Mouse (Mus musculus) forebrain, embryonic 15.5 days (tissue): ENCODE measurements at regions not wholly inside any gene's neighbourhood (a gene's known extent, or its start where the extent isn't known, plus 50 kb on each side); places are given as distances from the start of the nearest gene placed in this dataset.
"Not testable (repeated sequence)": the region's sequence is repeated elsewhere in the genome, so short reads cannot be mapped to it uniquely, and the experiment has no call there.

Experiments
- ATAC-seq: fragments of 200-750 bp; cut with Nextera tagmentation; replicated peaks from 2 replicates; pipeline ENCODE4 v1.8.0; 2017; ENCODE audit warnings: mild to moderate bottlenecking, moderate TSS enrichment, moderate library complexity
- H3K27ac ChIP-seq: fragments of 300-500 bp; sonication (generic); replicated peaks from 2 replicates; pipeline ENCODE4 v1.5.1; 2015; ENCODE audit warnings: mild to moderate bottlenecking, inconsistent platforms
- H3K27me3 ChIP-seq: fragments of 300-500 bp; sonication (generic); 2 replicates; pipeline ENCODE4 v1.6.1; 2015; ENCODE audit warnings: inconsistent platforms
- H3K36me3 ChIP-seq: fragments of 300-500 bp; sonication (generic); 2 replicates; pipeline ENCODE4 v1.6.1; 2015; ENCODE audit warnings: mild to moderate bottlenecking, inconsistent platforms
- H3K4me1 ChIP-seq: fragments of 300-500 bp; sonication (generic); 2 replicates; pipeline ENCODE4 v1.6.1; 2015; ENCODE audit warnings: inconsistent platforms
- H3K4me2 ChIP-seq: fragments of 300-500 bp; sonication (generic); replicated peaks from 2 replicates; pipeline ENCODE4 v1.6.1; 2015; ENCODE audit warnings: mild to moderate bottlenecking, inconsistent platforms
- H3K4me3 ChIP-seq: fragments of 300-500 bp; sonication (generic); 2 replicates; pipeline ENCODE4 v1.5.1; 2015; ENCODE audit warnings: mild to moderate bottlenecking, inconsistent platforms
- H3K9ac ChIP-seq: fragments of 300-500 bp; sonication (generic); replicated peaks from 2 replicates; pipeline ENCODE4 v1.6.1; 2015; ENCODE audit warnings: mild to moderate bottlenecking, inconsistent platforms
- H3K9me3 ChIP-seq: fragments of 300-500 bp; sonication (generic); 2 replicates; pipeline ENCODE4 v1.6.1; 2016; ENCODE audit warnings: inconsistent platforms
- WGBS: fragments of 180-500 bp; shearing (Covaris S2); methylation state at CpG from one replicate; pipeline ENCODE4 v1.1.7; 2015; ENCODE audit warnings: mixed read lengths; 5-methylcytosine and 5-hydroxymethylcytosine counted together

- Histone ChIP-seq H3K27me3 (no peaks in the 10 kb centered on the region), H3K4me3 (no peak overlapping the region), H3K9me3 (no peaks in the 10 kb centered on the region), H3K36me3 (no peaks in the 10 kb centered on the region), H3K27ac (no peak overlapping the region), H3K9ac (no peak overlapping the region), H3K4me1 (no peaks in the 10 kb centered on the region), H3K4me2 (no peak overlapping the region)
- 95% methylated on average over 6 of the region's 6 CpGs for WGBS
- no peak for ATAC-seq
Observed at GRCm38 (mm10) chr17:82484609-82485008, 730.5 kb upstream of the Pkdcc start.

DNA sequence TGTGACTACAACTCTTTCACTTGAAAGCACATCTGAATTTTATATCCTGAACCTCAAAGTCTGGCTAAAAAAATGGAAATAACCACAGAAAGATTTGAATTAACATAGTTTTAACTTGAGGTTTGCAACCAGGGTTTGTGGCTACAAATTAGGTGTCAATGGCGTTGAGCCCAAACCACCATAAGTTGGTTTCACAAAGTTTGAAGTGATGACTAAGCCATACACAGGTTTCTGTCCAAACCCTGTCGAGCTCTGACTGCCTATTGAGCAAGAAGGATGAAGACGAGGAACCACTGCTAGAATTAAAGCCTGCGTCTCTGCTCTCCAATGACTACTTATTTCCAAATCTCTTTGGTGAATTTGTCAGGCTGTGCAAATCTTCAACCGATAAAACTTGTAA, 719.8 kb upstream of the Slc8a1 start:
- no peak for ATAC-seq
- no peak overlapping the region for H3K9ac ChIP-seq
- no peak overlapping the region for H3K4me3 ChIP-seq
- WGBS = 91% methylated on average over 5 of the region's 5 CpGs
- no peaks in the 10 kb centered on the region for H3K36me3 ChIP-seq
- H3K9me3 ChIP-seq = no peaks in the 10 kb centered on the region
- peaks cover 4% of the 10 kb centered on the region for H3K4me1 ChIP-seq
- no peaks in the 10 kb centered on the region for H3K27me3 ChIP-seq
- H3K4me2 ChIP-seq = no peak overlapping the region
- no peak overlapping the region for H3K27ac ChIP-seq

- ATAC-seq = no peak
- H3K4me2 ChIP-seq = no peak overlapping the region
- no peak overlapping the region for H3K27ac ChIP-seq
- no peaks in the 10 kb centered on the region for H3K36me3 ChIP-seq
- no peak overlapping the region for H3K4me3 ChIP-seq
- no peak overlapping the region for H3K9ac ChIP-seq
- H3K27me3 ChIP-seq = no peaks in the 10 kb centered on the region
- 27% methylated on average over 1 of the region's 1 CpGs for WGBS
- H3K9me3 ChIP-seq = no peaks in the 10 kb centered on the region
- H3K4me1 ChIP-seq = peaks cover 4% of the 10 kb centered on the region
Observed at GRCm38 (mm10) chr17:82453847-82454246, 715.7 kb upstream of the Slc8a1 start.

GRCm38 (mm10) chr17:82439105-82439504, 700.9 kb upstream of the Slc8a1 start:
- WGBS = 90% methylated on average over 3 of the region's 3 CpGs
- no peak overlapping the region for H3K9ac ChIP-seq
- no peak overlapping the region for H3K27ac ChIP-seq
- ATAC-seq = no peak
- H3K36me3 ChIP-seq = no peaks in the 10 kb centered on the region
- no peak overlapping the region for H3K4me3 ChIP-seq
- H3K27me3 ChIP-seq = no peaks in the 10 kb centered on the region
- H3K9me3 ChIP-seq = no peaks in the 10 kb centered on the region
- no peak overlapping the region for H3K4me2 ChIP-seq
- H3K4me1 ChIP-seq = no peaks in the 10 kb centered on the region

GRCm38 (mm10) chr17:82437206-82437605, 699.0 kb upstream of the Slc8a1 start:
- Histone ChIP-seq H3K36me3 (no peaks in the 10 kb centered on the region), H3K27me3 (no peaks in the 10 kb centered on the region), H3K4me1 (no peaks in the 10 kb centered on the region), H3K4me2 (no peak overlapping the region), H3K9me3 (no peaks in the 10 kb centered on the region), H3K9ac (no peak overlapping the region), H3K4me3 (no peak overlapping the region), H3K27ac (no peak overlapping the region)
- 88% methylated on average over 3 of the region's 3 CpGs for WGBS
- no peak for ATAC-seq

DNA sequence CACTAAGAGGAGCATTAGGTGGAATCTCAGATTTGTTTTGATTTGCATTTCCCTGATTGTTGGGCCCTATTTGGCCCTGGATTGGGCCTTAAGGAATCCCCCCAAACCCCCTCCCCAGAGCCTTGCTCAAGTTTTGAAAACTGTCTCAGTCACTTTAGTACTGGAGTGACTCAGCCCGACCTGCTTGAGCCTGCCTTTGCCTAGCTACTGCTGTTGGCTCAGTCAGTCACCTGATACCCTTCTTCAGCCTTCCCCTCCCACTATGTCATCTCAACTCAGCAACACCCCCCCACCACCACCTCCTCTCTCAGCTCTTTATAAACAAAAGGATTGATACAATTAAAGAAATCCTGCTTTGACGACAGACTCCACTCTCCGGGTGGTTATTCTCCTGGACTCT, 694.5 kb upstream of the Slc8a1 start:
- H3K9ac ChIP-seq = no peak overlapping the region
- 36% methylated on average over 3 of the region's 3 CpGs for WGBS
- H3K4me1 ChIP-seq = no peaks in the 10 kb centered on the region
- H3K4me2 ChIP-seq = no peak overlapping the region
- no peak for ATAC-seq
- no peaks in the 10 kb centered on the region for H3K27me3 ChIP-seq
- H3K4me3 ChIP-seq = no peak overlapping the region
- H3K36me3 ChIP-seq = no peaks in the 10 kb centered on the region
- H3K9me3 ChIP-seq = no peaks in the 10 kb centered on the region
- no peak overlapping the region for H3K27ac ChIP-seq

DNA sequence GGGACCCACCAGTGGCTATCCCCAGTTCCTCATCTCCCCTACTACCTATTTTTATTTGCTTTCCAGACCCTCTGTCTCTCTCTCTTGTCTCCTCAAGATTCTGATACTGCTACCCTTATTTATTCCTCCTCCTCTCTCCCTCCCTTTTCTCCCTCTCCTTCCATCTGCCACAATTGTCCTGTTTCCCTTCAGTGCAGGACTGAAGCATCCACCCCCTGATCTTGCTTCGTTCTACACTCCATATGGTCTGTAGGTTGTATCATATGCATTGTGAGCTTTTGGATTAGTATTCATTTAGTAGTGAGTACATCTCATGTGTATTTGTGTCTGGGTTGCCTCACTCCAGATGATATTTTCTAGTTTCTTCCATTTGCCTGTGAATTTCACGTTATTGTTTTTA, 670.1 kb upstream of the Slc8a1 start:
- no peaks in the 10 kb centered on the region for H3K9me3 ChIP-seq
- no peak overlapping the region for H3K9ac ChIP-seq

DNA sequence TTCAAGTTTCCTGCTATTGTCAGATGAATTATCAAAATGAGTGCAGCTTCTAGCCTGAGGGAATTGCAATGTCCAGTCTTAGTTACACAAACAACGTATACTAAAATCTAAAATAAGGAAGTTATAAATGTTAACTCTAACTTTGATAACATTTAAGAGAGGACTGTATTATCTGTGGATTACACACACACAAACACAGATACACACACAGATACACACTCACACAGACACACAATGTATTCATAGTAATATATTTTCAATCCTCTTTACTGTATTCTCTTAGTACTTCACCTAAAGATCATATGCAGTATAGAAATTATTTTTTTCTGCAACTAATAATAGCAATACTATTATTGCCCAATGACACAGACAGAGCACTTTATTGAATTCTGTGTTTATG, 661.2 kb upstream of the Slc8a1 start:
- ATAC-seq = no peak
- WGBS = 93% methylated on average over 1 of the region's 1 CpGs
- Histone ChIP-seq H3K27ac (no peak overlapping the region), H3K27me3 (no peaks in the 10 kb centered on the region), H3K4me1 (no peaks in the 10 kb centered on the region), H3K4me3 (no peak overlapping the region), H3K9ac (no peak overlapping the region), H3K4me2 (no peak overlapping the region), H3K9me3 (no peaks in the 10 kb centered on the region), H3K36me3 (no peaks in the 10 kb centered on the region)

More for the DNA sequence above, 670.1 kb upstream of the Slc8a1 start:
- ATAC-seq = no peak
- Histone ChIP-seq H3K4me1 (no peaks in the 10 kb centered on the region), H3K4me2 (no peak overlapping the region), H3K4me3 (no peak overlapping the region), H3K27me3 (no peaks in the 10 kb centered on the region), H3K36me3 (no peaks in the 10 kb centered on the region), H3K27ac (no peak overlapping the region)
- 85% methylated on average over 2 of the region's 2 CpGs for WGBS

- H3K4me1 ChIP-seq, H3K9ac ChIP-seq, H3K36me3 ChIP-seq, H3K4me3 ChIP-seq, H3K27me3 ChIP-seq, H3K9me3 ChIP-seq, H3K27ac ChIP-seq, H3K4me2 ChIP-seq, ATAC-seq: not testable (repeated sequence)
- 90% methylated on average over 9 of the region's 11 CpGs for WGBS
Observed at GRCm38 (mm10) chr17:82379371-82379770, 641.2 kb upstream of the Slc8a1 start.

- Histone ChIP-seq H3K9me3 (no peaks in the 10 kb centered on the region), H3K4me1 (no peaks in the 10 kb centered on the region), H3K4me2 (no peak overlapping the region), H3K36me3 (no peaks in the 10 kb centered on the region), H3K27me3 (no peaks in the 10 kb centered on the region), H3K4me3 (no peak overlapping the region), H3K9ac (no peak overlapping the region), H3K27ac (no peak overlapping the region)
- WGBS = 86% methylated on average over 2 of the region's 2 CpGs
- no peak for ATAC-seq
Observed at GRCm38 (mm10) chr17:82378248-82378820, 640.2 kb upstream of the Slc8a1 start.

DNA sequence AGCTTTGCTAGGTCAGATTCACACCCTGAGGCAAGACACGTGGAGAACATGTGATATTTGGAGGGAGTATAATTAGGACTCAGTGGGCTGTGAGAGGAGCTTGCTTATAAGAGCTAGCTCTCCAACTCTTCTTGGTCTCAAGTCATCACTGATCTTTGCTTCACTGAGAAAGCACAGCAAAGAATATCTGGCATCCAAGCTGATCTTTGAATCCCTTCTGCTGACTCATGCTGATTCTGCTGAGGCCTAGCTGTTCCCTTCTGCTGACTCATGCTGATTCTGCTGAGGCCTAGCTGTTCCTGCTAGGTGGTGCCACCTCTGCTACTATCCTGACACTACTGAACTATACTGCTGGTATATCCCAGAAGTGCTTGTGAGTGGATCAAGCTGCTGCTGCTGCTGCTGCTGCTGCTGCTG, 639.0 kb upstream of the Slc8a1 start:
- ATAC-seq = no peak
- WGBS = 75% methylated on average over 1 of the region's 1 CpGs
- Histone ChIP-seq H3K4me3 (no peak overlapping the region), H3K27ac (no peak overlapping the region), H3K4me1 (no peaks in the 10 kb centered on the region), H3K4me2 (no peak overlapping the region), H3K9me3 (no peaks in the 10 kb centered on the region), H3K27me3 (no peaks in the 10 kb centered on the region), H3K9ac (no peak overlapping the region), H3K36me3 (no peaks in the 10 kb centered on the region)

DNA sequence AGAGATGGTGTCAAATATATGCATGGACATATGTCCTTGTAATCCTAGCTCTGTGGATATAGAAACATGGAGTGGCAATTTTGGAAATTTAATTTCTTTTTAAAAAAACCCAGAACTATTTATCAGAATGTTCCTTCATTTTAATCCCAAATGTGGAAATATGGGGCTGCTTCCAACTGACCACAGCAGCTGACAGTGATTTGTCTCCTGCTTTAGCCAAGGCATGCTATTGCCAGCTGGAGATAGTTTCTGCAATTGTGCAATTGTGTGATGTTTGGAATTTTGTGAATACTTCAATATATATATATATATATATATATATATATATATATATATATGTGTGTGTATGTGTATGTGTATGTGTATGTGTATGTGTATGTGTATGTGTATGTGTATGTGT, 629.7 kb upstream of the Slc8a1 start:
- no peaks in the 10 kb centered on the region for H3K9me3 ChIP-seq
- H3K36me3 ChIP-seq = no peaks in the 10 kb centered on the region
- H3K9ac ChIP-seq = no peak overlapping the region
- H3K4me3 ChIP-seq = no peak overlapping the region
- H3K27ac ChIP-seq = no peak overlapping the region
- H3K27me3 ChIP-seq = no peaks in the 10 kb centered on the region
- no peaks in the 10 kb centered on the region for H3K4me1 ChIP-seq
- H3K4me2 ChIP-seq = no peak overlapping the region
- ATAC-seq = no peak

DNA sequence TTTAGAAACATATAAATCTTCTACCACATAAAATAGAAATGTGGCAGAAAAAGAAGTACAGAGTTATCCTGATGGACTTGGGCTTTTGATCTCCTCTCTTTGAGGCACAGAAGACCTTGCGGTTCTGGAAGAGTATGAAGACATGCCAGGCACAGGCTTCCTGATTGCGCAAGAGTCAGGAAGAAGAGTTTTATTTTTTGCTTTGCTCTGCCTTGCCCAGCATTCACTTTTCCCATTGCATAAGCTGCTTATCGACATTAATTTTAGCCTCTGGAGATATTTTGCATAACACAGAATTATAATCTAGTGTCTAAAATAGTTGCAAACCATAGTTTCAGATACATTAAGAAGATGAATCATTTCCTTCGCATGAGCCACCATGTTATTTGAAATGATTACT, 627.8 kb upstream of the Slc8a1 start:
- Histone ChIP-seq H3K27ac (no peak overlapping the region), H3K4me2 (no peak overlapping the region), H3K4me1 (no peaks in the 10 kb centered on the region), H3K4me3 (no peak overlapping the region), H3K27me3 (no peaks in the 10 kb centered on the region), H3K9me3 (no peaks in the 10 kb centered on the region), H3K36me3 (no peaks in the 10 kb centered on the region), H3K9ac (no peak overlapping the region)
- 93% methylated on average over 4 of the region's 4 CpGs for WGBS
- ATAC-seq = no peak
